Mouse (Mus musculus) heart, embryonic 10.5 days (tissue): Measurements from ENCODE around the gene Hnrnpf. TPM values are rescaled to one million over a fixed set of nuclear protein-coding genes. Genes with fewer than 3 reads are reported as not detected.

Source experiments
- DNase-seq: peaks from one replicate; pipeline ENCODE4 v3.0.0-alpha.2; 2017; ENCODE audit warnings: low spot score
- H3K27ac ChIP-seq: fragments of 300-500 bp; sonication (generic); 2 replicates; pipeline ENCODE4 v1.5.1; 2016; ENCODE audit warnings: mild to moderate bottlenecking
- H3K27me3 ChIP-seq: fragments of 300-500 bp; sonication (generic); 2 replicates; pipeline ENCODE4 v1.6.1; 2016; ENCODE audit warnings: mild to moderate bottlenecking; ENCODE audit not compliant: poor library complexity, insufficient read depth, severe bottlenecking
- H3K36me3 ChIP-seq: fragments of 300-500 bp; sonication (generic); 2 replicates; pipeline ENCODE4 v1.6.1; 2016; ENCODE audit warnings: mild to moderate bottlenecking, moderate library complexity
- H3K4me1 ChIP-seq: fragments of 300-500 bp; sonication (generic); 2 replicates; pipeline ENCODE4 v1.6.1; 2016; ENCODE audit warnings: mild to moderate bottlenecking
- H3K4me3 ChIP-seq: fragments of 300-500 bp; sonication (generic); 2 replicates; pipeline ENCODE4 v1.5.1; 2016; ENCODE audit warnings: mild to moderate bottlenecking, moderate library complexity
- H3K9me3 ChIP-seq: fragments of 300-500 bp; sonication (generic); 2 replicates; pipeline ENCODE4 v1.6.1; 2016; ENCODE audit warnings: mild to moderate bottlenecking, moderate library complexity
- WGBS: fragments of 180-500 bp; shearing (Covaris S2); methylation state at CpG from one replicate; pipeline ENCODE4 v1.1.7; 2016; 5-methylcytosine and 5-hydroxymethylcytosine counted together
- polyA plus RNA-seq: library from polyadenylated mRNA; unstranded; fragments of >200 nt; fragmentation: Nextera tagmentation; extraction: Ambion mirVana; gene quantifications from 2 replicates; pipeline ENCODE4 v1.2.1, GENCODE M21; 2016

Hnrnpf gene
- polyA plus RNA-seq, 1 experiment from 2014 or later, result 767 TPM

GRCm38 (mm10) chr6:117935681-117936612 is 35.8 kb downstream of the Hnrnpf start:
- DNase-seq, result peak; percentile 65
- H3K27me3 ChIP-seq, result no peaks in the 10 kb centered on the region
- no peak overlapping the region for H3K27ac ChIP-seq
- no peaks in the 10 kb centered on the region for H3K9me3 ChIP-seq
- peaks cover 15% of the 10 kb centered on the region; the same call in 1 of the 2 replicates for H3K4me1 ChIP-seq
- no peak overlapping the region for H3K4me3 ChIP-seq
- no peaks in the 10 kb centered on the region for H3K36me3 ChIP-seq
- 86% methylated on average over 14 of the region's 14 CpGs for WGBS

GRCm38 (mm10) chr6:117937222-117937932 is 37.3 kb downstream of the Hnrnpf start, which contains the start of gene Fxyd4:
Gene Fxyd4, minus strand, starts transcription at chr6:117937692.
- no peak for DNase-seq
- no peaks in the 10 kb centered on the region for H3K9me3 ChIP-seq
- no peaks in the 10 kb centered on the region for H3K36me3 ChIP-seq
- no peaks in the 10 kb centered on the region for H3K27me3 ChIP-seq
- no peak within 1 kb of the TSS for H3K4me3 ChIP-seq
- WGBS, result 71% methylated on average over 10 of the region's 10 CpGs
- no peak within 1 kb of the TSS for H3K27ac ChIP-seq
- H3K4me1 ChIP-seq, result 0 out of 2 replicates have a peak, but pooled peaks cover 7% of the 10 kb centered on the region

GRCm38 (mm10) chr6:117938951-117939350 is 38.8 kb downstream of the Hnrnpf start:
- DNase-seq, result no peak
- no peak overlapping the region for H3K27ac ChIP-seq
- no peaks in the 10 kb centered on the region for H3K9me3 ChIP-seq
- no peak overlapping the region for H3K4me3 ChIP-seq
- H3K36me3 ChIP-seq, result no peaks in the 10 kb centered on the region
- 87% methylated on average over 10 of the region's 10 CpGs for WGBS
- no peaks in the 10 kb centered on the region; the same call in 1 of the 2 replicates for H3K27me3 ChIP-seq
- no peaks in the 10 kb centered on the region for H3K4me1 ChIP-seq

GRCm38 (mm10) chr6:117942769-117943168 is 42.6 kb downstream of the Hnrnpf start:
- Histone ChIP-seq H3K27me3 (no peaks in the 10 kb centered on the region; the same call in 1 of the 2 replicates), H3K4me1 (no peaks in the 10 kb centered on the region), H3K4me3 (no peak overlapping the region), H3K27ac (no peak overlapping the region), H3K9me3 (no peaks in the 10 kb centered on the region), H3K36me3 (no peaks in the 10 kb centered on the region)
- WGBS, result 82% methylated on average over 10 of the region's 10 CpGs
- DNase-seq, result no peak

- H3K4me1 ChIP-seq, result no peaks in the 10 kb centered on the region
- H3K4me3 ChIP-seq, result no peak overlapping the region
- WGBS, result 74% methylated on average over 2 of the region's 2 CpGs
- no peak for DNase-seq
- no peaks in the 10 kb centered on the region for H3K36me3 ChIP-seq
- H3K27ac ChIP-seq, result no peak overlapping the region
- no peaks in the 10 kb centered on the region for H3K9me3 ChIP-seq
- no peaks in the 10 kb centered on the region; the same call in 1 of the 2 replicates for H3K27me3 ChIP-seq
Measured at GRCm38 (mm10) chr6:117943899-117944298, 43.8 kb downstream of the Hnrnpf start.

- 80% methylated on average over 4 of the region's 4 CpGs for WGBS
- Histone ChIP-seq H3K36me3 (no peaks in the 10 kb centered on the region), H3K27me3 (no peaks in the 10 kb centered on the region; the same call in 1 of the 2 replicates), H3K9me3 (no peaks in the 10 kb centered on the region), H3K4me3 (no peak overlapping the region), H3K27ac (no peak overlapping the region), H3K4me1 (peaks cover 5% of the 10 kb centered on the region; the same call in 1 of the 2 replicates)
- no peak for DNase-seq
Measured at GRCm38 (mm10) chr6:117952330-117952729, 52.2 kb downstream of the Hnrnpf start.

- no peak overlapping the region for H3K27ac ChIP-seq
- no peak for DNase-seq
- no peak overlapping the region for H3K4me3 ChIP-seq
- H3K36me3 ChIP-seq, result no peaks in the 10 kb centered on the region
- H3K4me1 ChIP-seq, result peaks cover 5% of the 10 kb centered on the region; the same call in 1 of the 2 replicates
- H3K27me3 ChIP-seq, result no peaks in the 10 kb centered on the region
- 73% methylated on average over 6 of the region's 6 CpGs for WGBS
- H3K9me3 ChIP-seq, result no peaks in the 10 kb centered on the region
Measured at GRCm38 (mm10) chr6:117956161-117956560, 56.0 kb downstream of the Hnrnpf start.

- Histone ChIP-seq H3K36me3 (no peaks in the 10 kb centered on the region), H3K27me3 (no peaks in the 10 kb centered on the region), H3K4me3 (peak overlapping the region; percentile 31; the same call in 1 of the 2 replicates), H3K9me3 (no peaks in the 10 kb centered on the region), H3K27ac (no peak overlapping the region), H3K4me1 (peaks cover 5% of the 10 kb centered on the region; the same call in 1 of the 2 replicates)
- no peak for DNase-seq
- 14% methylated on average over 14 of the region's 14 CpGs for WGBS
Measured at GRCm38 (mm10) chr6:117956851-117957501, 56.9 kb downstream of the Hnrnpf start.

GRCm38 (mm10) chr6:117963201-117963600 is 63.1 kb downstream of the Hnrnpf start:
- Histone ChIP-seq H3K4me3 (no peak overlapping the region), H3K4me1 (peaks cover 16% of the 10 kb centered on the region), H3K9me3 (0 out of 2 replicates have a peak, but pooled peaks cover 3% of the 10 kb centered on the region), H3K27me3 (no peaks in the 10 kb centered on the region), H3K36me3 (no peaks in the 10 kb centered on the region), H3K27ac (no peak overlapping the region)
- no peak for DNase-seq
- 80% methylated on average over 3 of the region's 3 CpGs for WGBS

GRCm38 (mm10) chr6:117966729-117967128 is 66.6 kb downstream of the Hnrnpf start:
- Histone ChIP-seq H3K4me3 (no peak overlapping the region), H3K36me3 (no peaks in the 10 kb centered on the region), H3K4me1 (peaks cover 16% of the 10 kb centered on the region), H3K27ac (peak overlapping the region; percentile 62), H3K9me3 (0 out of 2 replicates have a peak, but pooled peaks cover 3% of the 10 kb centered on the region), H3K27me3 (no peaks in the 10 kb centered on the region)
- no peak for DNase-seq
- 21% methylated on average over 9 of the region's 9 CpGs for WGBS
